Mouse (Mus musculus) ES-Bruce4 (cell line): ENCODE measurements around the gene Smpd2.

Source experiments
- CTCF ChIP-seq: IDR thresholded peaks from one replicate; pipeline ENCODE4 v1.8.1; 2011; ENCODE audit warnings: low read depth, low read length
- EP300 ChIP-seq: IDR thresholded peaks from 2 replicates; pipeline ENCODE4 v1.6.1; 2011; ENCODE audit warnings: low read depth, low read length; ENCODE audit not compliant: insufficient read depth
- POLR2A ChIP-seq: IDR thresholded peaks from one replicate; pipeline ENCODE4 v1.8.1; 2011; ENCODE audit warnings: low read length; ENCODE audit not compliant: insufficient read depth

DNA sequence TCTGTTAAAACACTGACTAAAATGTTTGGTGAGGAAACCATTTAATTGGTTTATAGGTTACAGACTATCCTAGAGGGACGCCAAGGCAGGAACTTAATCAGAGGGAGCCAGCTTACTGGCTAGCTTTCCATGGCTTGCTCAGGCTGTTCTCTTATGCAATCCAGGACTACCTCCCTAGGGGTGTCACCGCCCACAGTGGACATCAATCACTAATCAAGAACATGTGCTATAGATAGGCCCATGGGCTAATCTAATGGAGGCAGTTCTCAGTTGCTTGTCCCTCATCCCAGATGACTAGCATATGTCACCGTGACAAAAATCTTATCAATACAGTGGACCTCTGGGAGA lies 47.8 kb upstream of the Smpd2 start:
- TF ChIP-seq EP300 (no peak), CTCF (no peak), POLR2A (no peak)
